Mouse (Mus musculus): ENCODE results near the gene Cfap221. TPM values are rescaled to one million over a fixed set of nuclear protein-coding genes. Genes with fewer than 3 reads are reported as not detected.

Cfap221 gene
- total and polyA plus RNA-seq, 3 experiments = not detected

DNA sequence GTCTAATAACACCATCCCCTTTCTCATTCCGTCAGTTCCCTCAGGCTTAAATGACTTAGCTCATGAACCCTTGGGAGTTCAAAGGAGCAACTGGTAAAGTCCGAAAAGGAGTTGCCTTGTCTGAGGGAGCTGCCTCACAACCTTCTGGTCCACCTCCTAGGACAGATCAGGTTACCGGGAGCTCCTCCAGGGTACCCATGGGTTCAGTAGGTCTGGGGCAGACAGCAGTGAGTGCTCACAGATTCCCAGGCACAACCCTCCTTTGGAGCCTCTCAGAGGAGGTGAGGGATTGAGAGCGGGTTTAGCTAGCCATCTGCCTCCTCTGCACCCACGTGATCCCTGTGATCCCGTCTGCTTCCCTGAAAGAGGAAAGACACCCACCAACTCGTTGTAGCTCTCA, 60.2 kb downstream of the Cfap221 start:
- dilution Hi-C loops (cut with MboI; ENCODE audit: extremely low pct_ligation_motif_present, extremely low pct_unique_long_range_greater_than_20kb, low sequenced_read_pairs) = no loop called here
- no peak overlapping the region for H3K4me2 ChIP-seq (ENCODE audit: insufficient read depth, low read depth, poor library complexity, severe bottlenecking)

DNA sequence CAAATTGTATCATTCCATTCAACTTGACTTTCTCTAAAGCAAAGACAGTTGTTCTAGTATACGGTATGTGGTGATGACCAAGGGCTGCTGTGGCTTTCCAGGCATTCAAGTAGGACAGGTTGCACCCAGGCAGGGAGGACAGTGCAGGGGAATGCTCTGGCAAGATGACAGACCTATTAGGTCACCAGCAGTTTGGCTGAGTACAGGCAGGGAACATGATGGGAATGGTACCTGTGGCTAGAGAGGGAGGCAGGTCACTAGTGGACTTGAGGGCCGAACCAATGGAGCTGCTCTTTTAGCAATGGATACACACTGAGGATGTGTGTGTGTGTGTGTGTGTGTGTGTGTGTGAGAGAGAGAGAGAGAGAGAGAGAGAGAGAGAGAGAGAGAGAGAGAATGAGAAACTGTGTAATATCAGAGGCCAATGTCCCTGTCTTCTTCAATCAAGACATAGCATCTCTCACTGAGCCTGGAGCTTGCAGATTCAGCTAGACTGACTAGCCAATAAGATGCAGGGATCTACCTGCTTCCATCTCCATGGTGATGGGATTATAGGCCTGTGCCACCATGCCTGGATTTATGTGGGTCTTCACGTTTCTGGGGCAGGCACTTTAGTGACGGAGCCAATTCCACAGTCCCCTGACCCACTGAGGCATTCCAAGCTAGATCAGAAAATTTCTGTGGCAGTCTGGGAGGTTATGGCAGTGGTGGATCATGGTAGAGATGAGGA, 65.4 kb downstream of the Cfap221 start:
- H3K4me3 ChIP-seq (replicated peaks in 1 of 3; ENCODE audit: low read depth in 2 of 3, low read length in 2 of 3, poor library complexity in 1 of 3) = no peak overlapping the region
- dilution Hi-C loops (cut with MboI; ENCODE audit: extremely low pct_ligation_motif_present, extremely low pct_unique_long_range_greater_than_20kb, low sequenced_read_pairs) = no loop called here
- H3K4me2 ChIP-seq (ENCODE audit: insufficient read depth, low read depth, poor library complexity, severe bottlenecking) = no peak overlapping the region
- no peak for TF ChIP-seq E2F4 (IDR thresholded peaks at IDR 0.05; ENCODE audit: insufficient replicate concordance, low read depth, low read length)
- TF ChIP-seq SMC3 (IDR thresholded peaks at IDR 0.05; ENCODE audit: low read depth, low read length) = no peak
- no peak for TF ChIP-seq KAT2A (IDR thresholded peaks at IDR 0.05; ENCODE audit: insufficient replicate concordance, low read length)
- TF ChIP-seq GABPA (IDR thresholded peaks at IDR 0.05; ENCODE audit: insufficient replicate concordance, low read depth, low read length) = no peak
- TF ChIP-seq HCFC1 (IDR thresholded peaks at IDR 0.05; ENCODE audit: low read depth, low read length) = no peak
- TF ChIP-seq MAZ (IDR thresholded peaks at IDR 0.05; ENCODE audit: low read depth, low read length) = no peak
- TF ChIP-seq TCF12 (IDR thresholded peaks at IDR 0.05; ENCODE audit: low read depth, low read length) = no peak
- no peak for DNase-seq (ENCODE audit: extremely low read depth)
- no peaks in the 10 kb centered on the region for H3K27me3 ChIP-seq (replicated peaks)
- no peak overlapping the region for H3K9ac ChIP-seq (ENCODE audit: insufficient read depth, low read depth)
- no peaks in the 10 kb centered on the region for H3K4me1 ChIP-seq (ENCODE audit: control insufficient read depth in 1 of 2, insufficient read depth in 2 of 2)
- in situ Hi-C loops (cut with MboI; ENCODE audit: low pct_ligation_motif_present, low pct_unique_long_range_greater_than_20kb, low sequenced_read_pairs) = no loop called here
- H3K36me3 ChIP-seq (replicated peaks in 1 of 2; ENCODE audit: control insufficient read depth in 1 of 2, insufficient read depth in 1 of 2, low read length in 1 of 2) = no peaks in the 10 kb centered on the region
- no peak overlapping the region for H3K27ac ChIP-seq (ENCODE audit: insufficient read depth, low read depth)
- no peaks in the 10 kb centered on the region for H3K79me2 ChIP-seq (replicated peaks; ENCODE audit: control insufficient read depth, extremely low read depth, insufficient read depth, poor library complexity, severe bottlenecking)
- peaks cover 3% of the 10 kb centered on the region for H3K9me3 ChIP-seq (replicated peaks; ENCODE audit: low read length)

More for the DNA sequence above, 60.2 kb downstream of the Cfap221 start:
- H3K9me3 ChIP-seq (replicated peaks; ENCODE audit: low read length) = no peaks in the 10 kb centered on the region
- H3K27me3 ChIP-seq (replicated peaks) = no peaks in the 10 kb centered on the region
- no peak overlapping the region for H3K4me3 ChIP-seq (replicated peaks in 1 of 3; ENCODE audit: low read depth in 2 of 3, low read length in 2 of 3, poor library complexity in 1 of 3)
- no peak overlapping the region for H3K27ac ChIP-seq (ENCODE audit: insufficient read depth, low read depth)
- DNase-seq (ENCODE audit: extremely low read depth) = no peak
- no peaks in the 10 kb centered on the region for H3K79me2 ChIP-seq (replicated peaks; ENCODE audit: control insufficient read depth, extremely low read depth, insufficient read depth, poor library complexity, severe bottlenecking)
- TF ChIP-seq TBP (conservative IDR thresholded peaks at IDR 0.05; ENCODE audit: low read depth, low read length) (no peak), RAD21 (IDR thresholded peaks at IDR 0.05; ENCODE audit: low read depth, low read length) (no peak), NELFE (IDR thresholded peaks at IDR 0.05; ENCODE audit: low read depth, low read length) (no peak), USF1 (IDR thresholded peaks at IDR 0.05; ENCODE audit: low read depth, low read length) (no peak), ZNF384 (IDR thresholded peaks at IDR 0.05; ENCODE audit: low read depth, low read length) (no peak), ZKSCAN1 (IDR thresholded peaks at IDR 0.05; ENCODE audit: borderline replicate concordance, low read depth, low read length) (no peak), EP300 (IDR thresholded peaks at IDR 0.05; ENCODE audit: low read length) (no peak), MAX (IDR thresholded peaks at IDR 0.05; ENCODE audit: low read length) (no peak)
- H3K9ac ChIP-seq (ENCODE audit: insufficient read depth, low read depth) = no peak overlapping the region
- in situ Hi-C loops (cut with MboI; ENCODE audit: low pct_ligation_motif_present, low pct_unique_long_range_greater_than_20kb, low sequenced_read_pairs) = no loop called here
- no peaks in the 10 kb centered on the region for H3K36me3 ChIP-seq (replicated peaks in 1 of 2; ENCODE audit: control insufficient read depth in 1 of 2, insufficient read depth in 1 of 2, low read length in 1 of 2)
- H3K4me1 ChIP-seq (ENCODE audit: control insufficient read depth in 1 of 2, insufficient read depth in 2 of 2) = no peaks in the 10 kb centered on the region

Data from CH12.LX (cell line).